Mouse (Mus musculus) megakaryocyte, embryonic 14.5 days (primary cell): ENCODE data around the gene Nlrx1.

Experiments
- FLI1 ChIP-seq: IDR thresholded peaks from 2 replicates; pipeline ENCODE4 v1.6.1; 2012; ENCODE audit warnings: low read length, inconsistent platforms, mixed read lengths
- GATA1 ChIP-seq: IDR thresholded peaks from 3 replicates; pipeline ENCODE4 v1.6.1; 2012; ENCODE audit warnings: mixed read lengths, low read length, inconsistent platforms, borderline replicate concordance

DNA sequence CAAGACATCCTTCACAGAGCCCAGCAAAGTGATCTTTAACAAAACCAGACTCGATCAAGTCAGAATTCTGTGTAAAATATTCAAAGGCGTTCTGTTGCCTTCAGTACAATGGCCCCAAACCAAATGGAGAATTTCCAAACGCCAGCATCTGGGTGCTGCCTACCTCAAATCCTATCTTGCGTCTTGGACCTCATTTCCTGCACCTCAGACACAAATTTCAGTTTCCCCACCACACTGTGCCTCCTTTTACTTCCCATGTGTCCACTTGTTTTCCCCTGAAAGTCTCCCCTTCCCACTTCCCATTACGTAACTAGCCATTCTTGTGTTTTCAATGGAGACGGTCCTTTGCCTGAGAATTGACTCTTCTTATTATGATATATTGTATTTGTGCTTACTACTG is 38.1 kb upstream of the Nlrx1 start:
- TF ChIP-seq GATA1 (no peak), FLI1 (no peak)
